Comparison of ENCODE assay signal across 8 mouse cellular contexts in genomic region chr17:34894074-34894597, GRCm38 (mm10). TPM values are rescaled to one million over a fixed set of nuclear protein-coding genes. Genes with fewer than 3 reads are reported as not detected.
DNase-seq lines count a peak whose midpoint lies in the region; ATAC-seq and TF ChIP-seq lines count a peak whose summit lies in the region.

No protein-coding gene starts in this region.

- ATAC-seq in megakaryocyte, adult 5-6 weeks (ENCODE audit: poor library complexity, severe bottlenecking) = peak; percentile 69

- H3K27ac ChIP-seq in cortical plate, adult 2 months (ENCODE audit: insufficient read depth, low read length) = peak overlapping the region; percentile 66

- no peak for TF ChIP-seq CTCF in cortical plate, adult 2 months (IDR thresholded peaks at IDR 0.05; ENCODE audit: extremely low read depth, insufficient read depth, low read length)

- TF ChIP-seq POLR2A in cortical plate, adult 2 months (IDR thresholded peaks at IDR 0.05; ENCODE audit: extremely low read depth, insufficient read depth, low read length) = peak; percentile 75

- peak overlapping the region; percentile 42 for H3K4me3 ChIP-seq in cortical plate, adult 2 months (ENCODE audit: insufficient read depth, low read length)

- H3K4me1 ChIP-seq in cortical plate, adult 2 months (ENCODE audit: control insufficient read depth, insufficient read depth, low read length) = peaks cover 3% of the 10 kb centered on the region; the same call in 1 of the 2 replicates

- peak; percentile 97 for DNase-seq in adipocyte (ENCODE audit: low spot score)
- peak; percentile 90 to 94 for DNase-seq in gastrocnemius, adult 8-10 months (ENCODE audit: low spot score in 2 of 2)
- DNase-seq in hindlimb bud, embryonic 11.5 days (ENCODE audit: extremely low spot score, low read depth, low spot score) = peak; percentile 92
- peak; percentile 80 to 88 for DNase-seq in left cerebral cortex, adult 8-10 months (ENCODE audit: low spot score in 2 of 2)
- peak; percentile 93 for DNase-seq in right cerebral cortex, adult 18-20 months
- DNase-seq in urinary bladder, adult 2 months (ENCODE audit: low spot score) = peak; percentile 90

RNA-seq across cellular contexts. Expression of gene C2, which starts 3.9 kb away (rescaled TPM):
- 3.2 and 3.4 TPM in 2 replicates for polyA plus RNA-seq in cortical plate, adult 2 months (2012; rRNA removed)
- total RNA-seq in gastrocnemius, adult 8-10 months (2022) = 1 to 10 TPM in 3 of 4 experiments, under 1 TPM in 1; 0.73 to 2.3 (median 2.2) TPM
- total RNA-seq in left cerebral cortex, adult 8-10 months (2022) = 1 to 10 TPM; 1.6 to 5.9 (median 4.0) TPM
- 1.0 and 1.3 TPM in 2 replicates for total RNA-seq in megakaryocyte, adult 5-6 weeks (2015)
- total RNA-seq in megakaryocyte, adult 5-6 weeks (2017) = 0.22 TPM in 1 of 2 replicates, not detected in the other
- 43.0 and 45.6 TPM in 2 replicates for polyA plus RNA-seq in urinary bladder, adult 2 months (2012; rRNA removed)

RNA-seq across cellular contexts. Expression of gene Ehmt2, which starts 4.1 kb away (rescaled TPM):
- polyA plus RNA-seq in cortical plate, adult 2 months (2012; rRNA removed) = 247 and 264 TPM in 2 replicates
- total RNA-seq in gastrocnemius, adult 8-10 months (2022) = 10 to 100 TPM; 31.2 to 37.2 (median 33.4) TPM
- 100 to 1,000 TPM; 182 to 191 (median 185) TPM for total RNA-seq in left cerebral cortex, adult 8-10 months (2022)
- 66.5 and 68.9 TPM in 2 replicates for total RNA-seq in megakaryocyte, adult 5-6 weeks (2015)
- 75.4 and 75.7 TPM in 2 replicates for total RNA-seq in megakaryocyte, adult 5-6 weeks (2017)
- polyA plus RNA-seq in urinary bladder, adult 2 months (2012; rRNA removed) = 124 and 129 TPM in 2 replicates

RNA-seq across cellular contexts. Expression of gene Gm20547, which starts 12.3 kb away (rescaled TPM):
- polyA plus RNA-seq in cortical plate, adult 2 months (2012; rRNA removed) = 0.04 and 0.13 TPM in 2 replicates
- not detected for total RNA-seq in gastrocnemius, adult 8-10 months (2022)
- total RNA-seq in left cerebral cortex, adult 8-10 months (2022) = not detected
- total RNA-seq in megakaryocyte, adult 5-6 weeks (2015) = not detected in 2 replicates
- total RNA-seq in megakaryocyte, adult 5-6 weeks (2017) = 0.41 TPM in 1 of 2 replicates, not detected in the other
- polyA plus RNA-seq in urinary bladder, adult 2 months (2012; rRNA removed) = 0.04 TPM in 1 of 2 replicates, not detected in the other

RNA-seq across cellular contexts. Expression of gene Zbtb12, which starts 14.9 kb away (rescaled TPM):
- 4.8 and 4.9 TPM in 2 replicates for polyA plus RNA-seq in cortical plate, adult 2 months (2012; rRNA removed)
- total RNA-seq in gastrocnemius, adult 8-10 months (2022) = 1 to 10 TPM; 7.3 to 7.9 (median 7.6) TPM
- total RNA-seq in left cerebral cortex, adult 8-10 months (2022) = 1 to 10 TPM; 8.3 to 9.1 (median 9.0) TPM
- 0.78 and 1.1 TPM in 2 replicates for total RNA-seq in megakaryocyte, adult 5-6 weeks (2015)
- 0.98 and 1.0 TPM in 2 replicates for total RNA-seq in megakaryocyte, adult 5-6 weeks (2017)
- polyA plus RNA-seq in urinary bladder, adult 2 months (2012; rRNA removed) = 6.6 and 8.5 TPM in 2 replicates

RNA-seq across cellular contexts. Expression of gene Slc44a4, which starts 20.1 kb away (rescaled TPM):
- 0.46 and 0.49 TPM in 2 replicates for polyA plus RNA-seq in cortical plate, adult 2 months (2012; rRNA removed)
- under 1 TPM in 2 of 4 experiments, not detected in 2; 0.15 TPM for total RNA-seq in gastrocnemius, adult 8-10 months (2022)
- under 1 TPM; 0.33 to 0.66 (median 0.51) TPM for total RNA-seq in left cerebral cortex, adult 8-10 months (2022)
- 0.33 TPM in 1 of 2 replicates, not detected in the other for total RNA-seq in megakaryocyte, adult 5-6 weeks (2015)
- 0.12 TPM in 1 of 2 replicates, not detected in the other for total RNA-seq in megakaryocyte, adult 5-6 weeks (2017)
- polyA plus RNA-seq in urinary bladder, adult 2 months (2012; rRNA removed) = 4.5 and 5.1 TPM in 2 replicates

Comparison
In these comparisons a context has a peak if more than half of its experiments do, and no peak if none do; other contexts are left out.
1. Peak in every context shown above with its lines: DNase-seq, ATAC-seq, H3K4me3 ChIP-seq and H3K27ac ChIP-seq.